Comparison of ENCODE assay signal across 10 mouse cellular contexts in genomic region chr2:6349256-6350092, GRCm38 (mm10). TPM values are rescaled to one million over a fixed set of nuclear protein-coding genes. Genes with fewer than 3 reads are reported as not detected.
DNase-seq lines count a peak whose midpoint lies in the region; ATAC-seq and TF ChIP-seq lines count a peak whose summit lies in the region.
"Had no signal": no experiment of that assay in that cellular context is flagged by ENCODE, and none has a peak within 500 bp of the region (broad histone marks: within the 10 kb centered on the region; RNA-seq: fewer than 3 reads in every experiment).

No protein-coding gene starts in this region.

- no peak overlapping the region for H3K27ac ChIP-seq in heart, postnatal 0 days (ENCODE audit: low read depth)
- H3K27ac ChIP-seq in limb, embryonic 14.5 days (replicated peaks; ENCODE audit: low read depth, low read length) = no peak overlapping the region

- H3K4me3 ChIP-seq in heart, postnatal 0 days (ENCODE audit: low read depth, low read length) = no peak overlapping the region
- no peak overlapping the region for H3K4me3 ChIP-seq in C2C12 (ENCODE audit: insufficient read depth, poor library complexity, severe bottlenecking)
- H3K4me3 ChIP-seq in limb, embryonic 14.5 days (replicated peaks; ENCODE audit: low read length) = no peak overlapping the region
- H3K4me3 ChIP-seq: erythroblast, embryonic 14.5 days; megakaryocyte, embryonic 14.5 days had no signal

- H3K79me2 ChIP-seq in C2C12 (ENCODE audit: control insufficient read depth, insufficient read depth) = peaks cover 83% of the 10 kb centered on the region

- TF ChIP-seq EP300 in heart, postnatal 0 days (IDR thresholded peaks at IDR 0.05; ENCODE audit: low read depth) = no peak

- no peak for DNase-seq in heart, postnatal 0 days (ENCODE audit: low spot score)
- no peak for DNase-seq in heart, adult 9 months (ENCODE audit: low spot score in 2 of 2)
- peak; percentile 65 to 78 for DNase-seq in cerebellum, postnatal 25 days
- DNase-seq in limb, embryonic 14.5 days (ENCODE audit: low spot score) = peak; percentile 53
- no peak for DNase-seq in gastrocnemius, adult 8-10 months (ENCODE audit: low spot score in 2 of 2)
- no peak for DNase-seq in kidney, adult 18-20 months

- TF ChIP-seq CTCF in heart, postnatal 0 days (IDR thresholded peaks at IDR 0.05; ENCODE audit: low read depth) = no peak
- no peak for TF ChIP-seq CTCF in C2C12 (IDR thresholded peaks at IDR 0.05; ENCODE audit: control insufficient read depth, insufficient read depth, insufficient read length)

- 0 out of 2 replicates have a peak overlapping the region, but pooled peaks have one; percentile 2 for H3K9ac ChIP-seq in heart, postnatal 0 days (replicated peaks; ENCODE audit: low read depth, low read length)
- H3K9ac ChIP-seq in limb, embryonic 14.5 days (ENCODE audit: low read depth, low read length, severe bottlenecking) = no peak overlapping the region

- H3K4me2 ChIP-seq in heart, postnatal 0 days (ENCODE audit: low read depth, low read length) = no peak overlapping the region
- H3K4me2 ChIP-seq in limb, embryonic 14.5 days (replicated peaks; ENCODE audit: low read depth, low read length, severe bottlenecking) = no peak overlapping the region

- H3K79me3 ChIP-seq in C2C12 (ENCODE audit: low read depth) = peaks cover 50% of the 10 kb centered on the region

- TF ChIP-seq POLR2A in limb, embryonic 14.5 days (IDR thresholded peaks at IDR 0.05; ENCODE audit: borderline replicate concordance, extremely low read depth, insufficient read depth, insufficient read length) = no peak

- 0 out of 2 replicates have a peak, but pooled peaks cover 5% of the 10 kb centered on the region for H3K9me3 ChIP-seq in heart, postnatal 0 days (replicated peaks; ENCODE audit: control insufficient read depth, low read length)
- H3K9me3 ChIP-seq in limb, embryonic 14.5 days (ENCODE audit: control insufficient read depth, low read length) = no peaks in the 10 kb centered on the region

- 55% methylated on average over 11 of the region's 11 CpGs for WGBS in heart, postnatal 0 days
- WGBS in limb, embryonic 14.5 days = 75% methylated on average over 11 of the region's 11 CpGs

- ATAC-seq in heart, postnatal 0 days (ENCODE audit: insufficient read depth, low read depth) = peak; percentile 64; the same call in 1 of the 2 replicates
- ATAC-seq in limb, embryonic 14.5 days (ENCODE audit: low FRiP score, low read depth) = peak; percentile 55
- no peak for ATAC-seq in granulocyte monocyte progenitor cell, adult 5-6 weeks (replicated peaks; ENCODE audit: poor library complexity, severe bottlenecking)

- no peaks in the 10 kb centered on the region for H3K36me3 ChIP-seq in heart, postnatal 0 days (replicated peaks; ENCODE audit: control insufficient read depth, insufficient read depth, low read length)
- peaks cover 10% of the 10 kb centered on the region for H3K36me3 ChIP-seq in C2C12 (ENCODE audit: control insufficient read depth, insufficient read depth)
- no peaks in the 10 kb centered on the region for H3K36me3 ChIP-seq in limb, embryonic 14.5 days (ENCODE audit: control insufficient read depth, insufficient read depth, low read length)

- peaks cover 26% of the 10 kb centered on the region for H3K4me1 ChIP-seq in heart, postnatal 0 days (ENCODE audit: control insufficient read depth, insufficient read depth)
- H3K4me1 ChIP-seq in limb, embryonic 14.5 days (ENCODE audit: control insufficient read depth, insufficient read depth, low read length) = peaks cover 29% of the 10 kb centered on the region

- peak overlapping the region; percentile 39 for H3ac ChIP-seq in C2C12 (ENCODE audit: control insufficient read depth, insufficient read length, low read depth)

- no peaks in the 10 kb centered on the region for H3K27me3 ChIP-seq in heart, postnatal 0 days (ENCODE audit: control insufficient read depth, insufficient read depth, low read length)
- no peaks in the 10 kb centered on the region for H3K27me3 ChIP-seq in C2C12 (ENCODE audit: control insufficient read depth, insufficient read depth, insufficient read length)
- no peaks in the 10 kb centered on the region for H3K27me3 ChIP-seq in limb, embryonic 14.5 days (ENCODE audit: control insufficient read depth, insufficient read depth, low read length)
- H3K27me3 ChIP-seq: megakaryocyte, embryonic 14.5 days had no signal

TF ChIP-seq in C2C12, 6 proteins besides CTCF, POLR2A, EP300 and RAD21:
- peak; percentile 92 for TF ChIP-seq MYOD1 (IDR thresholded peaks at IDR 0.05; ENCODE audit: control insufficient read depth, insufficient read length, low read depth)
- TF ChIP-seq MYOG (IDR thresholded peaks at IDR 0.05; ENCODE audit: control insufficient read depth, extremely low read depth, insufficient read length) = no peak
- no peak for TF ChIP-seq USF1 (IDR thresholded peaks at IDR 0.05; ENCODE audit: low read depth)

RNA-seq across cellular contexts. Expression of gene Usp6nl, which starts 27.0 kb away (rescaled TPM):
- 8.9 and 9.2 TPM in 2 replicates for total RNA-seq in heart, postnatal 0 days (2014; rRNA removed; ENCODE audit: low replicate concordance)
- 3.1 and 3.4 TPM in 2 replicates for polyA plus RNA-seq in heart, postnatal 0 days (2015; fragmentation: Nextera tagmentation; extraction: Ambion mirVana)
- polyA plus RNA-seq in C2C12 (2012; fragmentation: generic; extraction: Trizol) = 6.1 TPM
- polyA plus RNA-seq in limb, embryonic 14.5 days (2012; rRNA removed) = 11.8 and 11.9 TPM in 2 replicates
- polyA plus RNA-seq in limb, embryonic 14.5 days (2014; fragmentation: Nextera tagmentation; extraction: Ambion mirVana) = 7.5 and 11.5 TPM in 2 replicates
- total RNA-seq in gastrocnemius, adult 8-10 months (2022) = 1 to 10 TPM; 2.5 to 3.4 (median 2.8) TPM
- total RNA-seq in granulocyte monocyte progenitor cell, adult 5-6 weeks (2014; fragmentation: Nextera tagmentation) = 8.3 and 15.5 TPM in 2 replicates
- total RNA-seq in granulocyte monocyte progenitor cell, adult 5-6 weeks (2017) = 9.7 and 10.4 TPM in 2 replicates

Comparison
In these comparisons a context has a peak if more than half of its experiments do, and no peak if none do; other contexts are left out.
1. DNase-seq: peak in cerebellum, postnatal 25 days (2 of 2) and limb, embryonic 14.5 days (single experiment); none in heart, postnatal 0 days (single experiment), heart, adult 9 months (0 of 2), gastrocnemius, adult 8-10 months (0 of 2) and kidney, adult 18-20 months (single experiment).